Mouse (Mus musculus) MEL (cell line): ENCODE data around the gene Cmas. TPM values are rescaled to one million over a fixed set of nuclear protein-coding genes. Genes with fewer than 3 reads are reported as not detected.

Experiments
- DNase-seq: peaks from one replicate; pipeline ENCODE4 v3.0.0; 2011; ENCODE audit warnings: low read depth, low spot score
- H3K27ac ChIP-seq: 2 replicates; pipeline ENCODE4 v1.5.1; 2012; ENCODE audit warnings: low read depth, mild to moderate bottlenecking, control low read depth, low read length, moderate library complexity; ENCODE audit not compliant: control insufficient read depth
- H3K27me3 ChIP-seq, 2 experiments: fragments of 150-350 bp in 1 of 2; sonication (generic) in 1 of 2; 2 replicates each; pipeline ENCODE4 v1.6.1; 2012; ENCODE audit warnings: low read length in 2 of 2, mild to moderate bottlenecking in 2 of 2, improper control_type of control experiment in 1 of 2, moderate library complexity in 1 of 2; ENCODE audit not compliant: insufficient read depth in 2 of 2, control insufficient read depth in 1 of 2
- H3K36me3 ChIP-seq, 2 experiments: 2 replicates each; pipeline ENCODE4 v1.6.1; 2012 to 2014; ENCODE audit warnings: low read length in 2 of 2, improper control_type of control experiment in 1 of 2, inconsistent platforms in 1 of 2, mild to moderate bottlenecking in 1 of 2; ENCODE audit not compliant: insufficient read depth in 2 of 2, control insufficient read depth in 1 of 2
- H3K4me1 ChIP-seq, 2 experiments: fragments of 150-350 bp in 1 of 2; sonication (generic) in 1 of 2; 2 replicates each; pipeline ENCODE4 v1.6.1; 2012; ENCODE audit warnings: low read length in 2 of 2, improper control_type of control experiment in 1 of 2, mild to moderate bottlenecking in 1 of 2; ENCODE audit not compliant: insufficient read depth in 2 of 2, control insufficient read depth in 1 of 2
- H3K4me3 ChIP-seq, 2 experiments: fragments of 150-350 bp in 1 of 2; sonication (generic) in 1 of 2; 2 replicates each; pipeline ENCODE4 v1.5.1; 2012; ENCODE audit warnings: low read depth in 2 of 2, low read length in 2 of 2, mild to moderate bottlenecking in 2 of 2, moderate library complexity in 2 of 2, control low read depth in 1 of 2, improper control_type of control experiment in 1 of 2; ENCODE audit not compliant: control insufficient read depth in 1 of 2, insufficient read depth in 1 of 2
- H3K79me2 ChIP-seq: 2 replicates; pipeline ENCODE4 v1.6.1; 2012; ENCODE audit warnings: mild to moderate bottlenecking, low read length, moderate library complexity; ENCODE audit not compliant: control insufficient read depth, poor library complexity, insufficient read depth
- H3K9ac ChIP-seq: 2 replicates; pipeline ENCODE4 v1.6.1; 2012; ENCODE audit warnings: low read depth, mild to moderate bottlenecking, control low read depth, low read length, moderate library complexity; ENCODE audit not compliant: control insufficient read depth, poor library complexity, severe bottlenecking
- H3K9me3 ChIP-seq: fragments of 150-350 bp; sonication (generic); replicated peaks from 2 replicates; pipeline ENCODE4 v1.6.1; 2012; ENCODE audit warnings: mild to moderate bottlenecking, low read length, improper control_type of control experiment, moderate library complexity; ENCODE audit not compliant: insufficient read depth
- BHLHE40 ChIP-seq: IDR thresholded peaks from 2 replicates; pipeline ENCODE4 v1.6.1; 2012; ENCODE audit warnings: low read depth, mild to moderate bottlenecking, inconsistent platforms, low read length, improper control_type of control experiment, borderline replicate concordance
- CHD2 ChIP-seq: IDR thresholded peaks from 2 replicates; pipeline ENCODE4 v1.6.1; 2011; ENCODE audit warnings: low read length, improper control_type of control experiment
- EP300 ChIP-seq, 2 experiments: IDR thresholded peaks; 2 replicates each; pipeline ENCODE4 v1.6.1; 2011; ENCODE audit warnings: improper control_type of control experiment in 2 of 2, low read length in 2 of 2, low read depth in 1 of 2, mild to moderate bottlenecking in 1 of 2
- ETS1 ChIP-seq: IDR thresholded peaks from 2 replicates; pipeline ENCODE4 v1.6.1; 2012; ENCODE audit warnings: low read depth, mild to moderate bottlenecking, inconsistent platforms, low read length, improper control_type of control experiment, moderate library complexity
- GABPA ChIP-seq: IDR thresholded peaks from 2 replicates; pipeline ENCODE4 v1.6.1; 2012; ENCODE audit warnings: low read depth, mild to moderate bottlenecking, inconsistent platforms, low read length, improper control_type of control experiment, moderate library complexity
- GATA1 ChIP-seq: IDR thresholded peaks from 2 replicates; pipeline ENCODE4 v1.6.1; 2011; ENCODE audit warnings: low read depth, low read length, improper control_type of control experiment
- HCFC1 ChIP-seq: IDR thresholded peaks from 2 replicates; pipeline ENCODE4 v1.6.1; 2012; ENCODE audit warnings: low read depth, mild to moderate bottlenecking, inconsistent platforms, low read length, improper control_type of control experiment, moderate library complexity
- JUND ChIP-seq: IDR thresholded peaks from 2 replicates; pipeline ENCODE4 v1.6.1; 2011; ENCODE audit warnings: low read depth, mild to moderate bottlenecking, improper control_type of control experiment, low read length
- MAFK ChIP-seq: IDR thresholded peaks from 2 replicates; pipeline ENCODE4 v1.6.1; 2011; ENCODE audit warnings: low read depth, mild to moderate bottlenecking, low read length, improper control_type of control experiment, borderline replicate concordance
- MAX ChIP-seq: IDR thresholded peaks from 2 replicates; pipeline ENCODE4 v1.6.1; 2011; ENCODE audit warnings: low read length, improper control_type of control experiment
- NRF1 ChIP-seq: IDR thresholded peaks from 2 replicates; pipeline ENCODE4 v1.6.1; 2014; ENCODE audit warnings: low read depth, mild to moderate bottlenecking, inconsistent platforms, low read length, improper control_type of control experiment, moderate library complexity; ENCODE audit not compliant: poor library complexity, insufficient read depth, severe bottlenecking
- POLR2A ChIP-seq, 2 experiments: IDR thresholded peaks; 2 replicates each; pipeline ENCODE4 v1.6.1; 2011 to 2012; ENCODE audit warnings: low read length in 2 of 2, mild to moderate bottlenecking in 2 of 2, control low read depth in 1 of 2, improper control_type of control experiment in 1 of 2, low read depth in 1 of 2, moderate library complexity in 1 of 2; ENCODE audit not compliant: control insufficient read depth in 1 of 2, insufficient read depth in 1 of 2, poor library complexity in 1 of 2
- POLR2AphosphoS2 ChIP-seq: IDR thresholded peaks from 2 replicates; pipeline ENCODE4 v1.6.1; 2011; ENCODE audit warnings: low read length, improper control_type of control experiment
- POLR2AphosphoS5 ChIP-seq: IDR thresholded peaks from 2 replicates; pipeline ENCODE4 v1.6.1; 2012; ENCODE audit warnings: low read depth, borderline replicate concordance, mild to moderate bottlenecking, inconsistent platforms, low read length, moderate library complexity, mixed read lengths
- RCOR1 ChIP-seq: IDR thresholded peaks from 2 replicates; pipeline ENCODE4 v1.6.1; 2012; ENCODE audit warnings: low read depth, mild to moderate bottlenecking, inconsistent platforms, low read length, improper control_type of control experiment
- SIN3A ChIP-seq: IDR thresholded peaks from 2 replicates; pipeline ENCODE4 v1.6.1; 2012; ENCODE audit warnings: low read length, improper control_type of control experiment, inconsistent platforms
- TAL1 ChIP-seq: IDR thresholded peaks from 2 replicates; pipeline ENCODE4 v1.6.1; 2012; ENCODE audit warnings: mild to moderate bottlenecking, inconsistent platforms, low read length, moderate library complexity, mixed read lengths
- TBP ChIP-seq: IDR thresholded peaks from 2 replicates; pipeline ENCODE4 v1.8.0; 2011; ENCODE audit warnings: low read depth, low read length, improper control_type of control experiment
- USF2 ChIP-seq, 2 experiments: IDR thresholded peaks; 2 replicates each; pipeline ENCODE4 v1.6.1; 2011 to 2012; ENCODE audit warnings: improper control_type of control experiment in 2 of 2, low read length in 2 of 2, borderline replicate concordance in 1 of 2, inconsistent platforms in 1 of 2, low read depth in 1 of 2, mild to moderate bottlenecking in 1 of 2; ENCODE audit not compliant: insufficient read depth in 1 of 2
- ZKSCAN1 ChIP-seq: IDR thresholded peaks from 2 replicates; pipeline ENCODE4 v1.6.1; 2012; ENCODE audit warnings: low read depth, mild to moderate bottlenecking, inconsistent platforms, low read length, improper control_type of control experiment, moderate library complexity
- ZMIZ1 ChIP-seq: IDR thresholded peaks from 2 replicates; pipeline ENCODE4 v1.6.1; 2012; ENCODE audit warnings: low read depth, mild to moderate bottlenecking, inconsistent platforms, low read length, improper control_type of control experiment, moderate library complexity
- polyA plus RNA-seq, 2 experiments: library from polyadenylated mRNA; stranded (reverse) in 1 of 2; unstranded in 1 of 2; fragments of >175 nt in 1 of 2; fragments of >200 nt in 1 of 2; gene quantifications; 2 replicates each; pipeline versions ENCODE4 v1.2.1 to v1.2.4; 2012; ENCODE audit warnings: low replicate concordance in 2 of 2, low read depth in 1 of 2; ENCODE audit not compliant: insufficient read length in 2 of 2, insufficient read depth in 1 of 2, missing spikeins in 1 of 2
- total RNA-seq: library from RNA; depleted of rRNA; stranded (reverse); fragments of 300-350 nt; gene quantifications from 2 replicates; pipeline ENCODE4 v1.2.3, GENCODE M21; 2012

Gene Cmas
- total and polyA plus RNA-seq, 3 experiments: 29.4 to 55.0 TPM; not detected in 1

GRCm38 (mm10) chr6:142738225-142738624, 18.3 kb upstream of the Cmas start:
- peaks cover 1 to 3% of the 10 kb centered on the region in 2 experiments; a peak in 1 of 4 replicates for H3K27me3 ChIP-seq
- H3K4me3 ChIP-seq: no peak overlapping the region
- no peak for TF ChIP-seq NRF1
- TF ChIP-seq BHLHE40: no peak
- TF ChIP-seq ZMIZ1: no peak
- TF ChIP-seq USF2 (IDR thresholded peaks at IDR 0.05; ENCODE audit: borderline replicate concordance in 1 of 2, insufficient read depth in 1 of 2, low read depth in 1 of 2, low read length in 2 of 2): no peak
- no peak for TF ChIP-seq TBP
- no peak for TF ChIP-seq SIN3A
- no peak for TF ChIP-seq HCFC1
- TF ChIP-seq, all 39 proteins: peak for 0
- no peaks in the 10 kb centered on the region for H3K36me3 ChIP-seq
- H3K4me1 ChIP-seq: no peaks in the 10 kb centered on the region
- no peak overlapping the region for H3K9ac ChIP-seq
- H3K27ac ChIP-seq: no peak overlapping the region
- no peaks in the 10 kb centered on the region for H3K9me3 ChIP-seq
- H3K79me2 ChIP-seq: no peaks in the 10 kb centered on the region
- DNase-seq: no peak

GRCm38 (mm10) chr6:142738637-142739036, 17.8 kb upstream of the Cmas start:
- H3K4me3 ChIP-seq: no peak overlapping the region
- H3K9ac ChIP-seq: no peak overlapping the region
- H3K27ac ChIP-seq: no peak overlapping the region
- no peaks in the 10 kb centered on the region for H3K9me3 ChIP-seq
- no peak for DNase-seq
- peaks cover 1 to 3% of the 10 kb centered on the region in 2 experiments; a peak in 1 of 4 replicates for H3K27me3 ChIP-seq
- no peaks in the 10 kb centered on the region for H3K36me3 ChIP-seq
- TF ChIP-seq MAX: no peak
- no peak for TF ChIP-seq POLR2A (IDR thresholded peaks at IDR 0.05; ENCODE audit: control insufficient read depth in 1 of 2, insufficient read depth in 1 of 2, low read depth in 1 of 2, low read length in 2 of 2, poor library complexity in 1 of 2)
- TF ChIP-seq ZMIZ1: no peak
- TF ChIP-seq TBP: no peak
- TF ChIP-seq EP300 (IDR thresholded peaks at IDR 0.05; ENCODE audit: low read depth in 1 of 2, low read length in 2 of 2): no peak
- TF ChIP-seq RCOR1: no peak
- no peak for TF ChIP-seq SIN3A
- TF ChIP-seq MAFK: no peak
- TF ChIP-seq CHD2: no peak
- no peak for TF ChIP-seq POLR2AphosphoS2
- TF ChIP-seq JUND: no peak
- TF ChIP-seq HCFC1: no peak
- no peak for TF ChIP-seq TAL1
- TF ChIP-seq GABPA: no peak
- TF ChIP-seq ZKSCAN1: no peak
- TF ChIP-seq ETS1: no peak
- no peak for TF ChIP-seq POLR2AphosphoS5
- no peak for TF ChIP-seq GATA1
- no peaks in the 10 kb centered on the region for H3K79me2 ChIP-seq
- no peaks in the 10 kb centered on the region for H3K4me1 ChIP-seq
